Mouse (Mus musculus): Measurements from ENCODE around the gene Pitpnm2.

DNA sequence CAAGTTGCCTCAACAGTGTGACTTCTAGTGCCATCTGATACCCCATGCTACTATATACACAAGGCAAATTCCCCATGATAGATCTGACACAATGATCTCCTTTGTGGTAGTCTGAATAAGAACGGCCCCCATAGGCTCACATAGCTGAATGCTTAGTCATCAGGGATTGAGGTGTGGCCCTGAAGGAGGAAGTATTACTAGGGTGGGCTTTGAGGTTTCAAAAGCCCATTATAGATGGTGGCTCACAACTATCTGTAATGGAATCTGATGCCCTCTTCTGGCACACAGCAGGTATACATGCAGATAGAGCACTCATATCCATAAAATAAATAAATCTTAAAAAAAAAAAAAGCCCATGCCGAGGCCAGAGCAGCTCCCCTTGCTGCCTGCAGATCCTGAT, 9.6 kb upstream of the Pitpnm2 start:
- TF ChIP-seq CTCF (conservative IDR thresholded peaks at IDR 0.05; ENCODE audit: low read length) (no peak), POU5F1 (IDR thresholded peaks at IDR 0.05; ENCODE audit: borderline replicate concordance, low read length) (no peak), NANOG (IDR thresholded peaks at IDR 0.05; ENCODE audit: borderline replicate concordance, low read length) (no peak)
